Mouse (Mus musculus): ENCODE results near the gene Pik3ip1.

The Pik3ip1 gene

GRCm38 (mm10) chr11:3337173-3337955 is 7.2 kb downstream of the Pik3ip1 start:
- DNase-seq (ENCODE audit: low spot score) = peak; percentile 67

DNA sequence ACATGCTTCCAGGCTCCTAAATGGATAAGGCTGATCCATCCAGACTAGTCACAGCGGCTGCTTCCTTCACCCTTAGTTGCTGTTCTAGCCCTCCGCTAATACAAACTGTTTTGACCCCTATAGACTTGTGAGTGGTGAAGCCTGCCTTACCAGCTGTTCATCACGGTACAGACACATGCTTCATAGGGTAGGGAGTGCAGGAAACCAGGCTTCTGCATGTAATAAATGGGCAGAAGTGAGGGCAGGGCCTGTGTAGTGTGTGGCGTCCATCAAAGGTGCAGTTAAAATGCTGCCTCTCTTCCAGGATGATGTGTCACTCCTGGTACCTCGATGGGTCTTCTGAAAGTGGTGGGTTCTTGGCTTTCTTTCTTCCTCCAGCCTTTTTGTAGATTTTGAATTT is 7.8 kb downstream of the Pik3ip1 start:
- no peak for DNase-seq (ENCODE audit: low spot score)

GRCm38 (mm10) chr11:3341476-3341875 is 11.3 kb downstream of the Pik3ip1 start:
- DNase-seq (ENCODE audit: low spot score) = no peak

- DNase-seq (ENCODE audit: low spot score) = no peak
Observed at GRCm38 (mm10) chr11:3344916-3345315, 14.7 kb downstream of the Pik3ip1 start.

GRCm38 (mm10) chr11:3346351-3346750 is 16.1 kb downstream of the Pik3ip1 start:
- no peak for DNase-seq (ENCODE audit: low spot score)

DNA sequence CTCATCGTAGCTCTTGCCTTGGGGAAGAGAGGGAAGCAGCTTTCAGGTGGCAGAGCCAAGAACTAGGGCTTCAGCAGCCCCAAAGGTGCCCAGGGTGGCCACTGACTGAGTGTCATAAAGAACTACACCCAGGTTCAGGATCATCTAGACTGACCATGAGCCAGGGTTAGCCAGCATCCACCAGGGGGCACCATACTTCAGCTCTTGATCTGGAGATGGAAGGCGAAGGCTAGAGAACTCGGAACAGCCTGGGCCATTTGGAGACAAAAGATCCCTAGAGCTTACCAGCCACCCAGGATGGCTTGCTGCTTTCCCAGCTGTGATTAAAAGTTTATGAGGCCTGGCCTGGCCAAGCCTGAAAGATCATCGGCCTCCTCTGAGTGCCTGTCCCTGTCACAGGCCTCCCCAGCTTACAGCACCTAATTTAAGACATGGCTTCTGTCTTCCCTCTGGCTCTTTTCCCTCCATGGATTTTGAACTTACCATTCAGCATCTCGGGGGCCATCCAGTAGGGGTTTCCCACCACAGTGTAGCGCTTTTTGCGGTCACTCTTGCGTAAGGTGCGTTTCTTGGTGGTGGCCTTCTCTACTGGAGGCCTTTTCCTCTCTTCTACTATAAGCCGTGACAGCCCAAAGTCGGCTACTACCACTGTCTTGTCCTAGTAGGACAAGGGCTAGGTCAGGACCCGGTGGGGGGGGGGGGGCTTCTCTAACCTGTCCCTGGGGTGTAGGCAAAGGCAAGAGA is 17.1 kb downstream of the Pik3ip1 start:
- peak; percentile 95 for DNase-seq (ENCODE audit: low spot score)

DNA sequence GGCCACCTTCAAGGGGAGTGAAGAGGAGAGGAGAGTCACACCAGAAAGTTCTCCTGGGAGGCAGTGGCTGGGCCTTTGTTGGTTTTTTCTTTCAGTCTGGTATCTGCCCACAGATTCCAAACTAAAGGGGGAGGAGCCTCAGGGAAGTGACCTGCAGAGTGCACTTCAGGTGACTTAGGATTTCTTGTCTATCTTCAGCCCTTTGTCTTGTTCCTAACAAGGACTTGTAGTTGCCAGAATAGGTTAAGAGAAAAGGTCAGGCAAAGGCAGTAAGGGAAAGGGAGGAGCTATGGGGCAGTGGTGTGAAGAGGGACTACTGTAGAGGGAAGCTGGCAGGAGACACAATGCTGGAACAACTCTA is 17.6 kb downstream of the Pik3ip1 start:
- no peak for DNase-seq (ENCODE audit: low spot score)

- DNase-seq (ENCODE audit: low spot score) = peak; percentile 77
Observed at GRCm38 (mm10) chr11:3348576-3349342, 18.6 kb downstream of the Pik3ip1 start.

- no peak for DNase-seq (ENCODE audit: low spot score)
Observed at GRCm38 (mm10) chr11:3349343-3349695, 19.1 kb downstream of the Pik3ip1 start.

DNA sequence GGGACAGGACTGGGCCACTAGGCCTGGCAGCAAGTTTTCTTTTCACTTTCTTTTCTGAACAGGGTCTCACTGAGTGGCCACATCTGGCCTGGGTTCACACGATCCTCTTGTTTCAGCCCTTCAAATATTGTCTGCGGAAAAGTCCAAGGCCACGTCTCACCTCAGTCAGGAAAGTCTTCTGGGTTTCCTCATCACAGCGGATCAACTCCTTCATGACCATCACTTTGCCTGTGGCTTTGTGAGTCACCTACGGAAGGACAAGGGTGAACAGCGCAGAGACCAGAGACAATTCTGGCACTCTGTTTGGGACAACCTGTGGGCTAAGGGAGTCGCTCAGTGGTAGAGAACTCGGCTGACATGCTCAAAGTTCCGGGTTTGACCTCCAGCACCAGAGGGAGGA is 21.9 kb downstream of the Pik3ip1 start:
- DNase-seq (ENCODE audit: low spot score) = no peak

- peak; percentile 40 for DNase-seq (ENCODE audit: low spot score)
Observed at GRCm38 (mm10) chr11:3352990-3353585, 22.9 kb downstream of the Pik3ip1 start.

DNA sequence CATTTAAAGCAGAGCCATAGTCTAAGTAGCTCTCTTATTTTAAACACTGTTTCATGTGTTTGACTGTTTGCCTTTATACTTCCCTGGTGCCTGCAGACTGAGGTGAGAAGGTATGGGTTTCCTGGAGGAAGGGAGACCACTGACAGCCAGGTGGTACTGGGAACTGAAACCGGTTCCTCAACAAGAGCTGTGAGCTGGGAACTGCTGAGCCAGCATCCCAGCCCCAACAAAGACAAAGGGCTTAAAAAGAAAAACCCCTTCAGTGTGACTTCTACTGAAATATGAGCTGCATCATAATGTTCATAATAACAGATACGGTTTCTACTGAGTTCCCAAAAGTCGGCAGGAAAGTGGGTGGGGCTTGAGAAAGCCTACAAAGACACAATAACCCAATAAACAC is 32.7 kb downstream of the Pik3ip1 start:
- no peak for DNase-seq (ENCODE audit: low spot score)

DNA sequence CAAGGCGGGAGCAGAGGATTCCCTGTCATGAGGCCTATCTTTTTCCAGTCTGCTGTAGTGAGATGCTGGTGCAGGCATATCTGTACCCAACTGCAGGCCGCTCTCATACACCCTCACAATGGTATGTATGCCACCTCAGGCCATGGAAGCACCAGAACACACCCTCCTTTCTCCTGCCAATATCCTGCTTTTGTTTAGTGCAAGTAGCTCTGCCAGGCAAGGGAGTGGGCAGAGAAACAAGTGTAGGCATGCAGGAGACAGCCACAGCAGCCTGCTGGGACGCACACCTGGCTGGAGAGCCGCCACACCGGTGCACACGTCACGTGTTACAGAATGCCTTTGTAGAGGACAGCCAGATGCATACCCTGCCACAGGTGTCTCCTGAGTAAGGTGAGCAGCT is 36.2 kb downstream of the Pik3ip1 start:
- DNase-seq (ENCODE audit: low spot score) = no peak

GRCm38 (mm10) chr11:3368983-3369382 is 38.8 kb downstream of the Pik3ip1 start:
- DNase-seq (ENCODE audit: low spot score) = peak; percentile 11

- no peak for DNase-seq (ENCODE audit: low spot score)
Observed at GRCm38 (mm10) chr11:3369449-3369848, 39.2 kb downstream of the Pik3ip1 start.

DNA sequence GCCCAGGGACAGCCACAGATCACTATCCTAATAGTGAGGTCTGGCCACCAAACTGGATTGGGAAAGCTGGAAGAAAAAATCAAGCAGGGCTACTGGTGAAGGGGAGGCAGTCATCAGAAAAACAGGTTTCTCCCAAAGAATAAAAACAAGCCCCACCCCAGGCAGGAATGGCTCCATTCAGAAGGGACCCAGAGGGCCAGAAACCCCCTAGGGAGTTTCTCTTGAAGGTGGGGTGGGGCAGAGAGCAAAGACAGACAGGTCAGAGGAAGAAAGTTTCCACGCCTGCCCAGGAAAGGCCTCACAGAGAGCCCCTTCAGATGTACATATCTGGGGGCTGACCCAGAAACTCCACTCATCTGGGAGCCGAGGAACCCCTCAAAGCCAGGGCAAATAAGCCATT is 40.0 kb downstream of the Pik3ip1 start:
- DNase-seq (ENCODE audit: low spot score) = no peak

DNA sequence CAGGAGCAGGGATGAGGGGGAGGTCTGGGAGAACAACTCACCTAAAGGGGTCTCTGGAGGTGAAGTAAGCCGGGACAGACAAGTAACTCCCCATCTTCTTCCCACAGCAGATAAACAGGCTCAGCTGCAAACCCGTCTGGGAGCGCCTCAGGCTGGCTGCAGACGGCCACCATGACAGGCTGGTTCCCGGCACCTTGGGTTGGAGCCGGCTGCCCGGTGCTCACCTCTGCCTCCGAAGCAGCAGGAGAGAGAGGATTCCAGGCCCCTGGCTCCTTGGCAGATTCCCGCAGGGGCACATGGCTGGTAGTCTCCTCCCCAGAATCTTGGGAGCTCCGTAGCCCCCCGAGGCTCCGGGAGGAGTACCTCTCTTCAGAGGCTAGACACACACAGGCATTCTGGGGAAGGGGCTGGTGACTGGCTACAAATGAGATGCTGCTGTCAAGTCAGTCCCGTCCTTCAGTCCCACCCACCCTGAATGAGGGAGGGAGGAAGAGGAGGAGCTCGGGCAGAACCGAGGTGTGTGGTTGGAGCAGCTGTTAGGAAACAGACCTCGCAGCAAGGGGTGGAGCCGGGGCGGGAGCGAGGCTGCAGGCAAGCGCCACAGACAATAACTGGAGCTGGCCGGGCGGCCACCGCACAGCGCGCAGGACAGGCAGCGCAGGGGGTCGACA is 40.9 kb downstream of the Pik3ip1 start:
- peak; percentile 95 for DNase-seq (ENCODE audit: low spot score)

DNA sequence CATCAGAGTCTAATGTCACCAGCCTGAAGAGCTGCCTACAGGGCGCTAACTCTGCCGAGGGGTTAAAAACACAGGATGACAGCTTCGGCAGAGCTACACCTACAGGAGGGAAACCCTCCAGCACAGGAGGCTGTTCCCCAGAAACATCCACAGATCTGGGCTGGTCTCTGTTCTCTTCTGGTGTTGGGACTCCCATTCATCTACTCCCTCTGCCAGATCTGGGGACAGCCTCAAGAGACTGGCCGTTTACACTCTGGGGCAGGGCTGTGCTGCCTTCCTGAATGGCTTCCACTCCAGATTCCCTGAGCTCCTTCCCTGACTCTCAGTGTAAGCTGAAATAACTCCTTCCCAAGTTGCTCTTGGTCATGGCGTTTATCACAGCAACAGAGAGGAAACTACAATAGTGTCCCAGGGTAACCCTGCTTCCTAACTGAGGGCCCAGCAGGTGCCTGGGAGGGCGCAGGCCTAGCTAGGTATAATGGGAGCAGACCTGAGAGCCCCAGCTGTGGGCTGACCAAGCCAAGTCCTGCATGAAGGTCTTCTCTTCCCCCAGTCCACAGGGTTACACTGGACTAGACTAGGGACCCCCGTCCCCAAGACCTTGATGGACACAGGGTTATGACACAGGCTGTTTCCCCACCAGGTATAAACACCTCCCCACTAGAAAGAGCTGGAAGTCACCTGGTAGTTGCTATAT is 41.5 kb downstream of the Pik3ip1 start:
- DNase-seq (ENCODE audit: low spot score) = peak; percentile 21

DNA sequence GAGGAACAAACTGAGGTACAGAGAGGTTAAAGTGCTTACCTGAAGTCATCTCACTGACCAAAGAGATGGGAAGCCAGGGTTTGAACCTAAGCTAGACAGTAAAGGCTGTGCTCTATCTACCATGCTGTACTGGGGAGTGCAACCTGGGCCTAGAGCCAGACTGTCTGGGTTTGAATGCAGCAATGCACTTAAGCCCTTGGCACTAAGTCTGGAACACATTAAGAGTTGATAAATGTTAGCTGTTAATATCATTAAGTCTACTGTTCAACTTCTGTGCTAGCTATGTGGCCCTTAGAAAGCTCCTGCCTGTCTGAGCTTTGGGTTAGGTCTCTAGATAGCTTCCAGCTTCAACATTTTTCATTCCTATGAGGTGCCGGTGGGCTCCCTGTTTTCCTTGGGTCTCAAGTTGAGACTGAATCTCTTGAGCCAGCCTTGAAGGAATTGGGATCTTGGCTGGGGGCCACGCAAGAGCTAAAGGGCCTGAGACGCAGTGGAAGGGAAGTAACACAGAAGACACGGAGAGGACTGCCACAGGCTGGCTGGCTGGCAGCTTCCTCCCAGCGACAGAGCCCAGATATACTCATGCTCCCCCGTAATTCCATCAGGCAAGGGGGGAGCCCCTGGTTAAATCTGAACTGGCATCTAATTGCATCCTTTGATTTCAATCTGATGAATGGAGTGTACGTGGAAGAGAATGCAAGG is 43.5 kb downstream of the Pik3ip1 start:
- DNase-seq (ENCODE audit: low spot score) = peak; percentile 23

- peak; percentile 55 for DNase-seq (ENCODE audit: low spot score)
Observed at GRCm38 (mm10) chr11:3374293-3374645, 44.1 kb downstream of the Pik3ip1 start.

DNA sequence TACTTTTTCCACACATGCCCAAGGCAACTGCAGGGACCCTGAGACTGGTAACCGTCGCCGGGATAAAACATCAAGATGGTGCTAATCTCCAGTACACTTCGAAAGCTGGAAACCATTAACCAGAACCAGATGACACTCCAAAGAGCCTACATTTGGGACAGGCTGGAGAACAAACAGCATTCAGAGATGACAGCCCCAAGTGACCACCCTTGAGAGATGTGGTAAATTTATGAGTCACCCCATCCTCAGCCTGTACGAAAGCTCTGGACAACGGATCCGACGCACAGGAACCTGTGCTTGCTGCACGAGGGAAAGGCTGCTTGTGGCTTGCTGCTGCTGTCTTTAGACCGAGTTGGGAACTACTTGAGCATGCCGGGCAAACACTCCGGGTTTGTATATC is 44.5 kb downstream of the Pik3ip1 start:
- peak; percentile 35 for DNase-seq (ENCODE audit: low spot score)
